Mouse (Mus musculus): Measurements from ENCODE around the gene Dtx1.
A peak's percentile ranks its signal among the peaks of the same experiment; 100 is the strongest.

Dtx1 gene

GRCm38 (mm10) chr5:120703660-120704059 is 8.1 kb downstream of the Dtx1 start:
- no peak for DNase-seq (ENCODE audit: low spot score)

DNA sequence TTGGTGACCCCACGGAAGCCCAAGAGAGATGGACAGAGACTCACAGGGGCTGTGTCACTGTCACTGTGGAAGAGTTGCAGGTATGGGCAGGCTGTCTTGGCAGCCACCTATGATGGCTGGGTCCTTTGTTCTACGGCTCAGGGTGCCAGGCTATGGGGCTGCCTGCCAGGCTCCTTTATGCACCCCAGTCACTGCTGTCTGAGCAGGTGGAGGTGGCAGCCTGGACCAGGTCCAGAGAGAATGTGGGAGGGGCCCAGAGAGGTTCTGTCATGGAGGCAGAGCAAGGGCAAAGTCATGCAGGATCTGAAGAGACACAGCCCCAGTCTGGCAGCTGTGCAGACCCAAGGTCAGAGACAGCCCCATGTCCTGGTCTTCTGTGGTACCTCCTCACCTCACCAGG is 8.8 kb downstream of the Dtx1 start:
- peak; percentile 40 for DNase-seq (ENCODE audit: low spot score)

DNA sequence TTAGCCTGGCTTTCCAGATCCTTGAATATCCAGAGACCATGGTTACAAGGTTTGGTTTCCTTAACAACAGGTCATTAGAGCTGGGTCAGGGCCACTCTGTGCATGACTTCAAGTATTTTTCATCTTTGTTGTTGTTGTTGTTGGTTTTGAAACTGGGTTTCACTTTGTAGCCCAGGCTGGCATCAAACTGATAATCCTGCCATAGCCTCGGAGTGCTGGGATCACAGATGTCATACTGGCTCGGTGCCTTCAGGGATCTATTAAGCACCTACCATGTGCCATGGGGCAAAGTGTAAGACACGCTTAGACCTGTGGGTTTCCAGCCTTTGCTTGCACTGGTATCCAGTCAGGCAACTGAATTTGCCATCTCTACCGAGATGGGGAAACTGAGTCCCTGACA is 9.3 kb downstream of the Dtx1 start:
- no peak for DNase-seq (ENCODE audit: low spot score)

- DNase-seq (ENCODE audit: low spot score) = no peak
Measured at GRCm38 (mm10) chr5:120700996-120701790, 10.5 kb downstream of the Dtx1 start.

DNA sequence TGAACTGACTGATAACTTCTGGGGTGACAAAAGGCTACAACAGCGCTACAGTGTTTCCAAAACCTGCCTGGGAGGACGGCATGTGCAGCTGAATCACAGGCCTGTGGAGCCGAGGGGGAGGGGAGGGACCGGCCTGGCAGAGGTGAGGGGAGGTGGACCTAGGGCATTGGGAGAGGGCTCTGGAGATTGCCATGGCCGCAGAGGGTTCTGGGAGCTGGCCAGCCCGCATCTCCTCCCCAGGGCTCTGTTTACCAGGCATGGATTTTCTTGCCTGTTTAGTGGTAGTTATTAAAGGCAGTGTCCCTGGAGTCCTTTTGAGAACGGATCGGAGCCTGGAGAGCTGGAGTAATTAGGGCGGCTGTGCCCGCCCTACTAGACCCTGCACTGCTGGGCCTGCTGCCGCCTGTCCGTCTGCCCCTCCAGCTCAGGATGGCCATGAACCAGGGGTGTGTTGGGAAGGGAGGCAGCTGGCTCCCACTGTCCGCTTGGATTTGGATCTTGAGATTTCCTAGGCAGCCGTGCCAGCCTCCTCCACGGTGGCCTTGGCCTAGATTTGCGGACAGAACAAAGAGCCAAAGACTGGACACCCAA is 12.8 kb downstream of the Dtx1 start:
- DNase-seq (ENCODE audit: low spot score) = peak; percentile 64

DNA sequence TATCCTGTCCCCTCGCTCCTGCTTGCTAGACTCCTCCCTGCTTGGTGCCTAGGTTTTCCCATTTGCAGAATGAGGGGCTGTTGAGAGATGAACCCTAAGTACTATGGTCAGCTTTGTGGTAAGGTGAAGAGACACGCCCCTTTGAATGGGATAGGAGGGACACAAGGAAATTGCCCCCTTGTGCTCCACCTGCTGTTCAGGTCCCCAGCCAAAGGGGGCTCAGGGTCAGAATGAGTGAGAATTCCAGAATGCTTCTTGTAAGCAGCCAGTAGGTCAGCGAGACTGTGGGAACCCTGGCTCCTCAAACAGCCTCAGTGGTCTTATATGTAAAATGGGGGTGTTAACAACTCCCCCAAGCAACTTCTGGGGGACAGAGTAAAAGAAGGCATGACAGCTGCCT is 13.5 kb downstream of the Dtx1 start:
- no peak for DNase-seq (ENCODE audit: low spot score)

- no peak for DNase-seq (ENCODE audit: low spot score)
Measured at GRCm38 (mm10) chr5:120696865-120697264, 14.9 kb downstream of the Dtx1 start.

DNA sequence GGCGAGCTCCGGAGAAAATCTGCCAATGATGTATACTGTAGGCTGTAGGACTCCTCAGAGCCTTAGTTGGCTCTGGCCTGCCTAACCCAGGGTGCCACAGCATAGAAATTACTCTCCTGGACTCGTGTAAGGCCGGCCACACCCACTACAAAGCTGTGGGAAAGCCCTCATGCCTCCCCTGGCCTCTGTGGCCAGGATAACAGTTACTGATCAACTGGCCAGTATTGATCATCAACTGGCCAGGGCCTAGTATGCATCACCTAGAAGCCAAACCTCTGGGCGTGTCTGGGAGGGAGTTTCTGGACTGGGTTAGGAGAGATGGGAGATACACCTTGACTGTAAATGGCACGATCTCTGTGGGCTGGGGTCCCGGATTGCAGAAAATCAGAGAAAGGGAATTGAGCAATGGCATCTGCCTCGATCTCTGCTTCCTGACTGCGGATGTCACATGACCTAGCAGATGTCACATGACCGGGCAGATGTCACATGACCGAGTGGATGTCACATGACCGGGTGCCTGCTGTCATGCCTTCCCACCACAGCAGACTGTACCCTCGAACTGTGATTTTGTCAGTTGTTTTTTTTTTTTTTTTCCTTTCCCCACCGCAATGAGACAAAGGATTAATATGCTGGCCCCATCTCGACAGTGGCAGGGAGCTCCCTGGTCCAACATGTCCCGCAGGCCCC is 15.5 kb downstream of the Dtx1 start:
- no peak for DNase-seq (ENCODE audit: low spot score)

DNA sequence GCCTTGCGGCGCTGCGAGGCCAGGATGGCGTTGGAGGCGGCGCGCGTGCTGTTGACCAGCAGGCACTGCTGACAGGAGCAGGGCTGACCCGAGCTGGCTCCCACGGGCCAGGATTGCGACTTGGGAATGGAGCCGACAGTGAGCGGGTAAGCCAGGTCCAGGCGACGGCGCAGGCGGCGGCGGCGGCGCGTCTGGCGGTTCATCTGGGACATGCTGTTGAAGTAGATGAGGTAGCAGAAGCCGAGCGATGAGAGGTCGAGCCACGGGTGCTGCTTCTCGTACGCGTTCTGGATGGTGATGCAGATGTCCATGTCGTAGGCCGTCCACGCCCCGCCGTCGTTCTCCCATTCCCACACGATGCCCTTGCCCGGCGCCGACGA is 17.0 kb downstream of the Dtx1 start:
- DNase-seq (ENCODE audit: low spot score) = no peak

DNA sequence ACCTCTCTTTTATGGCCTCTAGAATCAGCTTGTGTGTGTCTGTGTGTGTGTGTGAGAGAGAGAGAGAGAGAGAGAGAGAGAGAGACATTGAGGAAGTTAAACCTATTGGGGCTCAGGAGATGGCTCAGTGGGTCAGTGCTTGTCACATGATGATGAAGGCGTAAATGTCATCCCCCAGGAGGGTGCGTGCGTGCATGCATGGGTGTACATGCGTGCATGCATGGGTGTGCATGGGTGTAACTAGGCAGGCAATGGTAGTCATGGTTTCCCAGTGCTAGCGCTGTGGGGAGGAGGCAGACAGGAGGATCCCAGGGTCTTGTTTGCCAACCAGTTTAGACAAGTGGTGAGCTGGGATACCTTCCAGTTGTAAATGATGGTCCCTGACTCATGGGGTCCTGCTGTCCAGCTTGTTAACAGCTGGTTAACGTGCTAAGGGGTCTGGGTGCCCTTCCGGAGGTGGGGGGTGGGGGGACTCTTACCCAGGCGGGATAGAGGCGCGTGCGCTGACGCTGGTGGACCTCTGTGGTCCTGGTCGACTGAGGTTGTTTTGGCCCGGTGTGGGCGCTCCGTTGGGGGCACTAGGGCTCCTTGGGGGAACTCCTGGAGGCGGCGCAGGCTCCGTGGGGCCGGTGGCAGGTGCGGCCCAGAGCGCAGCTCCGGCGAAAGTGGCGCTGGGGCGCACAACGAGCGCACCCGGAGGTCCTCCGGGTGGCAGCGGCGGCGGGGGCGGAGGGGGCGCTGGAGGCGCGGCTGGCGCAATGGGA is 17.6 kb downstream of the Dtx1 start:
- no peak for DNase-seq (ENCODE audit: low spot score)

- no peak for DNase-seq (ENCODE audit: low spot score)
Measured at GRCm38 (mm10) chr5:120692034-120692433, 19.7 kb downstream of the Dtx1 start.

GRCm38 (mm10) chr5:120690417-120690816 is 21.3 kb downstream of the Dtx1 start:
- no peak for DNase-seq (ENCODE audit: low spot score)

DNA sequence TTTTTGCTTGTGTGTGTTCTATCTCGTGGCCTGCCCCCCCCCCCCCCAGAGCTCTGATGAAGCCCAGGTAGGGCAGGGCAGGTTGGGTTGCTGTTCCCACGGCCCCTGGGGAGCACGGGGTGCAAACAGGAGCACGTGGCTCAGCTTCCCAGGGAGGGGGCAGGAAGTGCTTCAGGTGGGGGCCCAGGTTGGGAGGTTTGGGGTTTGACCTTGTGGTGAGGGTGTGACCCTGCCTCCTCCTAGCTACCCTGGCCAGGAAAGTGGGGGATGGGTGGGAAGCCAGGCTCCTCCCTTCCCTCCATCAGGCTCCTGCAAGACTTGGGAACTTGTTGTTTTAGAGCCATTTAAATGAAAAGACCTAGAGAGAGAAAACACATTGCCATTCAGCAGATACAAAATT is 23.3 kb downstream of the Dtx1 start:
- no peak for DNase-seq (ENCODE audit: low spot score)

DNA sequence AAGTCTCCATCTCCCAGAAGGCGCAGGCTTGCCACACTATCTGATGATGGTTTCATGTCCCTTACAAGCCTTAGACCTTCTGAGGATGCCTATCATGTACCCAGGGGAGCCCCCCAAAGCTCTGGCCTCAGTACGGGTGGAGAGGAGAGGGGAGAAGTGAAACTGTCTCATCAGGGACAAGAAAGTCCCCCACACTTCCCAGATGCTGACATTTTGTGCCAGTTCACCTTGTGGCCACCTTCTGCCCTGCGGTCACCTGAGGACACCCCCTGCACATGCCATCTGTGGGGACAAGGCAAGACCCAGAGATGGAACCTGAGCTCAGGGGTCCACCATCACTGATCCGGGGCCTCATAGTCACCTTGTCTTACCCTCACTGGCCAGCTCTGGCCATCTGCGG is 23.8 kb downstream of the Dtx1 start:
- no peak for DNase-seq (ENCODE audit: low spot score)

- no peak for DNase-seq (ENCODE audit: low spot score)
Measured at GRCm38 (mm10) chr5:120687484-120687851, 24.3 kb downstream of the Dtx1 start.

GRCm38 (mm10) chr5:120686749-120687483 is 24.8 kb downstream of the Dtx1 start:
- no peak for DNase-seq (ENCODE audit: low spot score)

DNA sequence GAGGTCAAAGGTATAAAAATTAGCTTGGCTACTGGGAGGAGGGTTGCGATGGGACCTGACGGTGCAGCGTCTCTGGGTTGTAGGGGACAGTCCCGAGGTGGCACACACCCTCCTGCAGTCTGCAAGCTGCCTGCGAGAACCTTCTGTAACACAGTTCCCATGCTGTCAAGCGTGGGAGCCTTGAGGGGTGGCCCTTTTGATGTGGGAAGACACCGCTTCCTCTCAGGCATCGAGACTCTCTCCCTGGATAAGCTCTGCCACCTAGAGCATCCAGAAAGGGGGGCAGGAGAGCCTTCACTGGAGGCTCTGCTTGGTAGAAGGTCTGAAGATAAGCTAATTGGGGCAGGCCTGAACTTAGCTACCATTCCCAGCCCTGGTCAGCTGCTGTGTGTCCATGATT is 26.0 kb downstream of the Dtx1 start:
- DNase-seq (ENCODE audit: low spot score) = no peak

- DNase-seq (ENCODE audit: low spot score) = no peak
Measured at GRCm38 (mm10) chr5:120682982-120683771, 28.6 kb downstream of the Dtx1 start.

DNA sequence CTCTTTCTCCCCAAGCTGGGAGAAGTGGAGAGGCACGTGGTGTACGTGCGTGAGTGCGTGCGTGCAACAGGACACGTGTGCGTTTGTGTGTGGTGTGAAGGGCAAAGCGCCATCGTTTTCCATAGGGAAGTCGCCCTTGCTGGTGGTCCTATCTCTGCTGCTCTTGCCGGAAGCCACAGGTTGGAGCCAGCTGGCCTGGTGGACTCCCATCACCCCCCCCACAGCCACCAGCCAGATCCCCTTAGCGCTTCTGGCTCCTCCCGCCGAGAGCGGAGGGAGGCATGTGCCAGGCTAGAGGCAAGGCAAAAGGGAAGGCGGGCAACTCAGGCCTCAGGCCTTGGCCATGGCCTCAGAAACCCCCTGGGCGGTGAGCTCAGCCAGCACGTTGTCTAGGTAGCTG is 30.8 kb downstream of the Dtx1 start:
- no peak for DNase-seq (ENCODE audit: low spot score)

- peak; percentile 81 for DNase-seq (ENCODE audit: low spot score)
Measured at GRCm38 (mm10) chr5:120679676-120680555, 31.8 kb downstream of the Dtx1 start.
